Mouse (Mus musculus) gastrocnemius, adult 2 months (tissue): ENCODE data around the gene Btbd16. TPM values are rescaled to one million over a fixed set of nuclear protein-coding genes. Genes with fewer than 3 reads are reported as not detected.

Source experiments
- DNase-seq: peaks from one replicate; pipeline ENCODE4 v3.0.0; 2022
- H3K27ac ChIP-seq: fragments of 200-600 bp; 2 replicates; pipeline ENCODE4 v1.8.1; 2022; ENCODE audit warnings: mild to moderate bottlenecking
- H3K4me3 ChIP-seq: fragments of 200-600 bp; 2 replicates; pipeline ENCODE4 v1.8.1; 2022; ENCODE audit warnings: mild to moderate bottlenecking, moderate library complexity
- CTCF ChIP-seq: fragments of 200-600 bp; IDR thresholded peaks from 2 replicates; pipeline ENCODE4 v1.8.1; 2022; ENCODE audit warnings: antibody characterized with exemption, mild to moderate bottlenecking, moderate library complexity
- intact Hi-C: fragments of 180-260 bp; cut with DNase I; formaldehyde crosslinking; loops from one replicate; pipeline ENCODE4 v1.15.1; 2025
- total RNA-seq, 2 experiments: library from RNA; stranded (reverse); gene quantifications; 2 replicates each; pipeline ENCODE4 v1.2.3; 2021

Gene Btbd16
- total RNA-seq, 2 experiments from 2014 or later = not detected

DNA sequence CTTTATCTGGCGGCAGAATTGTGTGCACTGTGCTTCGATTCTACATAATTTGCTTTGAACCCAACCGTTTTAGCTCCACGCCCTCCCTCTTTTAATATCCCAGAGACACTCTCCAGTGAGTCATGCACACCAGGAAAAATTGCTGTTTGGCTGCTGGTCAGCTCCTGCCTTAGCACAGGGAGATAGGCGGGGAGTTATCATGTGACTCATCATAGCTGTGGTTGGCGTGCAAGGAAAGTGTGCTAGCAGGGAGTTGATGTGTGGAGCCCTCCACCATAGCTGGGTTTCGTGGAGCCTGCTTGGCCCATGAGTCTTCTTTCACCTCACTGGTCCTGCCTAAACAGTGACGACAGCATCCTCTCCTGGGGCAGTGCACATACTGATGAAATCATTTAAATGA lies 33.9 kb downstream of the Btbd16 start:
- Histone ChIP-seq H3K4me3 (no peak overlapping the region), H3K27ac (0 out of 2 replicates have a peak overlapping the region, but pooled peaks have one; percentile 41)
- intact Hi-C loops = no loop called here
- no peak for TF ChIP-seq CTCF
- DNase-seq = peak; percentile 70

DNA sequence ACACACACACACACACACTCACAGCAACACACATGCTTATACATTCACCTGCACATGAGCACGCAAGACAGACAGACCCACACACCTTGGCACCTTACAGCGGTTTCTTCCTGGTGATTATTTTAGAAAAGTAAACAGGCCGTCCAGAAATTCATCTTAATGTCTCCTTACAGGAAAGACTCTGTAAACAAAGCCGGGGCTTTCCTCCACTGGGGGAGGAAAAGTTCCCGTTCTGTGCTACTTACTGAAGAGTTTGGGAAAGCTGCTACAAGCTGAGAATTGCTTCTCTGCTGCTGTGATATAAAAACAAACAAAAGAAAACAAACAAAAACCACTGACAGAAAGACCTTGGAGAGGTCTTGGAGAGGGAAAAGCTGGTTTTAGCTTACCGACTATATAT lies 34.8 kb downstream of the Btbd16 start:
- TF ChIP-seq CTCF = no peak

GRCm38 (mm10) chr7:130810238-130810637 lies 36.4 kb downstream of the Btbd16 start:
- TF ChIP-seq CTCF = no peak
- intact Hi-C loops = no loop called here
- no peak for DNase-seq
- Histone ChIP-seq H3K4me3 (no peak overlapping the region), H3K27ac (no peak overlapping the region)

More for the DNA sequence above, 34.8 kb downstream of the Btbd16 start:
- peak overlapping the region; percentile 60 for H3K27ac ChIP-seq
- no peak for DNase-seq
- no peak overlapping the region for H3K4me3 ChIP-seq
- intact Hi-C loops = no loop called here

DNA sequence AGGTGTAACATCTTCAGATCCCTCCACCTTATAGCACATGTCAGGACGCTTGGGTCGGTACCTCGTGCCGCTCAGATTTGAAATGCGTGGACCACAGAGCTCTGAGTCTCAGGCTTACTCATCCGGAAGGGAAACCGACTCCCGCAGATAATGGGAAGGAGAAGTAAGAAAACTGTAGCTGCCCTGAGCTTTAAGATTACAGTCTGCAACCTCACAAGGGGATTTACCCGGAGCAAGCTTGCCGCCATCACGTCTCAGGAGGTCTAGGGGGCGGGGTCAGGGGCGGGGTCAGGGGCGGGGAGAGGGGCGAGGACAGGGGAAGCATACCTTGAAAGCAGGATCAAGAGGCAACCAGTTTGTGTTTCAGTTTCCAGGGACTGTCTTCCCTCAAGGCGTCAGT lies 38.5 kb downstream of the Btbd16 start:
- intact Hi-C loops = no loop called here
- Histone ChIP-seq H3K4me3 (no peak overlapping the region), H3K27ac (no peak overlapping the region)
- DNase-seq = no peak
- no peak for TF ChIP-seq CTCF

GRCm38 (mm10) chr7:130815601-130816000 lies 41.7 kb downstream of the Btbd16 start:
- TF ChIP-seq CTCF = no peak
- H3K27ac ChIP-seq = no peak overlapping the region
- intact Hi-C loops = no loop called here
- no peak overlapping the region for H3K4me3 ChIP-seq
- no peak for DNase-seq

- no peak for DNase-seq
- Histone ChIP-seq H3K4me3 (no peak overlapping the region), H3K27ac (no peak overlapping the region)
- no peak for TF ChIP-seq CTCF
- intact Hi-C loops = no loop called here
These were observed 42.4 kb downstream of the Btbd16 start for GRCm38 (mm10) chr7:130816243-130816642.

- intact Hi-C loops = no loop called here
- H3K27ac ChIP-seq = no peak overlapping the region
- no peak for TF ChIP-seq CTCF
- no peak overlapping the region for H3K4me3 ChIP-seq
- DNase-seq = no peak
These were observed 44.9 kb downstream of the Btbd16 start for GRCm38 (mm10) chr7:130818813-130819212.

DNA sequence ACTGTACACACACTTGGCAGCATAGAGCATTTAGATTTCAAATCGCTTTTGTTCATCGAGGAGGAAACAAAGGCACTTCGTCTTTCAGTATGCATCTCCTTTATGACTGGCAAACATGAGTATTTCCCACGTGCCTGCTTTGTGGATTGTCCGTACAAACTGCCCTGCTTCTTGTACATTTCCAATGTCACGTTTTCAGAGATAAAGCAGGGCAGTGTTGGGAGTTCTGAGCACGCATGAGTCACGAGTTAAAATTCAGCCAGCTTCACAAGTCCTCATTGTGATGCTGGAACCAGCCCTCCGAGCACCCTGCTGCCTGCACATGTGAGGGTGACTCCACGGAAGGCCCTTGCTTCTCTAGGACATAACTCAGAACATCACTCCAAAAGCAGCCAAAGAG lies 45.8 kb downstream of the Btbd16 start:
- peak overlapping the region; percentile 17; the same call in 1 of the 2 replicates for H3K27ac ChIP-seq
- no peak for DNase-seq
- intact Hi-C loops = loop anchor here (10.0 kb wide), 1 partner anchor 225 kb away; no protein-coding TSS in a partner anchor
- H3K4me3 ChIP-seq = no peak overlapping the region
- no peak for TF ChIP-seq CTCF

GRCm38 (mm10) chr7:130823992-130824391 lies 50.1 kb downstream of the Btbd16 start:
- TF ChIP-seq CTCF = no peak
- intact Hi-C loops = loop anchor here (10.0 kb wide), 1 partner anchor 221 kb away; no protein-coding TSS in a partner anchor
- no peak overlapping the region for H3K27ac ChIP-seq
- H3K4me3 ChIP-seq = no peak overlapping the region
- DNase-seq = no peak

DNA sequence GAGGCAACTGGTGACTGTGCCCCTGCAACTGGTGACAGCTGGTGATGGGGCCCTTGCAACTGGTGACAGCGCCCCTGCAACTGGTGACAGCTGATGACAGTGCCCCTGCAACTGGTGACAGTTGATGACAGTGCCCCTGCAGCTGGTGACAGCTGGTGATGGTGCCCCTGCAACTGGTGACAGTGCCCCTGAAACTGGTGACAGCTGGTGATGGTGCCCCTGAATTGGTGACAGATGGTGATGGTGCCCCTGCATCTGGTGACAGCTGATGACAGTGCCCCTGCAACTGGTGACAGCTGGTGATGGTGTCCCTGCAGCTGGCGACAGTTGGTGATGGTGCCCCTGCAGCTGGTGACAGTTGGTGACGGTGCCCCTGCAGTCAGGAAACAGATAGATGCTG lies 52.5 kb downstream of the Btbd16 start:
- Histone ChIP-seq H3K27ac (no peak overlapping the region), H3K4me3 (no peak overlapping the region)
- TF ChIP-seq CTCF = no peak
- intact Hi-C loops = loop anchor here (5.0 to 10.0 kb wide), 2 partner anchors 54 to 218 kb away; partner anchors contain the start of gene Btbd16
- no peak for DNase-seq

DNA sequence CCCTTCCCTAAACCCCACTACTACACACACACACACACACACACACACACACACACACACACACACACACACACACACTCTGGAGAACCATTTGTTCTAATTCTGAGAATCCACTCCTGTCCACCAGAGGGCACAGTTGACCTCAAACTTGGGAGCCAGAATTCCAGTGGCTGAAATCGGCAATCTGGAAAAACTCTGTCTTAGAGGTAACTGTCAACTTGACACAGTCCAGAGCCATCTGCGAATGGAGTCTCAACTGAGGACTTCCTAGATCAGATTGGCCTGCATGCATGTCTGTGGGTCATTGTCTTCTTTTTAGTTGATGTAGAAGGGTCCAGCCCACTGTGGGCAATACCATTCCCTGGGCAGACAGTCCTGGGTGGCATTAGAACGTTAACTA lies 53.6 kb downstream of the Btbd16 start:
- DNase-seq = peak; percentile 50
- H3K4me3 ChIP-seq = no peak overlapping the region

GRCm38 (mm10) chr7:130827844-130828403 lies 54.1 kb downstream of the Btbd16 start:
- TF ChIP-seq CTCF = no peak
- no peak for DNase-seq
- no peak overlapping the region for H3K4me3 ChIP-seq
- intact Hi-C loops = loop anchor here (1.0 to 10.0 kb wide), 3 partner anchors 56 to 217 kb away; partner anchors contain the start of gene Btbd16
- H3K27ac ChIP-seq = no peak overlapping the region

More for the DNA sequence above, 53.6 kb downstream of the Btbd16 start:
- no peak overlapping the region for H3K27ac ChIP-seq
- intact Hi-C loops = loop anchor here (1.0 to 10.0 kb wide), 3 partner anchors 55 to 217 kb away; partner anchors contain the start of gene Btbd16
- TF ChIP-seq CTCF = peak; percentile 56

- no peak for TF ChIP-seq CTCF
- no peak overlapping the region for H3K27ac ChIP-seq
- no peak for DNase-seq
- intact Hi-C loops = loop anchor here (5.0 to 10.0 kb wide), 2 partner anchors 56 to 216 kb away; partner anchors contain the start of gene Btbd16
- no peak overlapping the region for H3K4me3 ChIP-seq
These were observed 54.6 kb downstream of the Btbd16 start for GRCm38 (mm10) chr7:130828475-130828874.

DNA sequence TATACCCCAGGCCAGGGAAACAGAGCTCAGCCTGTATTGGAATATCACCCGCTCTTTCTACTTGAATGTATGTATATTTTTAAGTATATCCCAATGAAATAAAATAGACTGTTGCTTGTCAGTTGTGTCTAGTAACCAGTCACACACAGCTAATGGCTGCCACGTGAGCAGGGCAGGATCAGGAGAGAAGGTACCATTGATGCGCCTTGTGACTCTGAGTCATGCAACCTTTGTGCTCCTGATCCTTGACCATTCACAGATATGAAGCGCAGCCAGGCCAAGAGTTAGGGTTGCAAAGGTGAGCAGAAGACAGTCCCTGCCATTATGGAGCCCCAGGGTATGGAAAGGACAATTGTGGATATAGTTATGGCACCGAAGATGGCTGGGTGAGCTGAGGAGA lies 57.7 kb downstream of the Btbd16 start:
- Histone ChIP-seq H3K4me3 (no peak overlapping the region), H3K27ac (no peak overlapping the region)
- DNase-seq = no peak
- intact Hi-C loops = no loop called here
- no peak for TF ChIP-seq CTCF
